Mouse (Mus musculus): ENCODE results near the gene Gm17535.
"Not testable (repeated sequence)": the region's sequence is repeated elsewhere in the genome, so short reads cannot be mapped to it uniquely, and the experiment has no call there.

- TF ChIP-seq ZC3H11A (IDR thresholded peaks at IDR 0.05; ENCODE audit: borderline replicate concordance, low read depth, low read length); HCFC1 (IDR thresholded peaks at IDR 0.05; ENCODE audit: borderline replicate concordance, insufficient read depth, low read length): not testable (repeated sequence)
Observed at GRCm38 (mm10) chr9:3029276-3030000, 5.0 kb upstream of the Gm17535 start.
